Comparison of ENCODE assay signal across 9 mouse cellular contexts in the genomic region with DNA sequence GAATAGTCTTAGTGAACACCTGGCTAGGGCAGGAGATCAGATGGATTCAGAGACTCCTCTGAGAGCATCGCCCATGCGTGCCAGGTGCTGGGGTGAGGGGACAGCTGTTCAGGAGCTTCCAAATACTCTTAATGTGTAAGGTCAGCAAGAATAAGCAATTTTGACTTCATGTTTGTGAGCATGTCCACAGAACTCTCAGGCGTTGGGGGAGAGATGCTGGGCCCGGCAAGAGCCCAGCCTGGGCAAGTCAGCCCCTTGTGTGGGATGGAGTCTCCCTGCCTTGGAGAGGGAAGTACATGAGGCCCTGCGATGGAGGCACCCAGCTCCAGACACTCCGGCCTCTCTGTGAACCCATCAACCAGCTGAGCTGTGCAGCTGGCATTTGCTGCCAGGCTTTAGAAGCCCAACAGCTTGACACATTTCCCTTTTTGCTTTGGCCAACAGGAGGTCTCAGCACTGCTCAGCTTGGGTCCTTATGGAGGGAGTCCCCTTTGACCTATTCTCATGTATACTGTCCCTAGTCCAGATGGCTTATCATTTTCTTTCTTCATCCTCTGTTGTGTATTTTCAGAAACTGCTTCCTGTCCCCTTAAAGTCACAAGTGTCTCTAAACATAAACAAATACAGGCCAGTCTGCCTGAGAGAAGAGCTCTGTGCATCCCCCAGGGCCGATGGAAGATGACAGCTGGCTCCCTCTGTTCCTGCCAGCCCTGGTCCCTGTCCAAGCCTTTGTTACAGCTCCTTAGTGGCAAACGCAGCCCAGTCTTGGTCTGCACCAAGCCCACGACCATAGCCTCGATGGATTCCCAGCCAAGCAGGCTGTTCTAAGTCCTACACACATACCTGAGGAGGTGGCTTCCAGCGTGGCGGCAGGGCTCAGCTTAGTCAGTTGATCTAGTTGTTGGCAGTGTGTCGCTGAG.
DNase-seq lines count a peak whose midpoint lies in the region; ATAC-seq and TF ChIP-seq lines count a peak whose summit lies in the region.
"Had no signal": no experiment of that assay in that cellular context is flagged by ENCODE, and none has a peak within 500 bp of the region (broad histone marks: within the 10 kb centered on the region; RNA-seq: fewer than 3 reads in every experiment).

No protein-coding gene starts in this region.

- ATAC-seq in forebrain, embryonic 11.5 days (replicated peaks; ENCODE audit: low FRiP score) = no peak
- ATAC-seq in neural tube, embryonic 13.5 days (ENCODE audit: low read depth) = peak; percentile 64
- ATAC-seq in megakaryocyte-erythroid progenitor cell, adult 5-6 weeks (replicated peaks; ENCODE audit: low FRiP score, low TSS enrichment, poor library complexity, severe bottlenecking) = no peak

- H3K36me3 ChIP-seq in forebrain, embryonic 10.5 days (replicated peaks) = peaks cover 96% of the 10 kb centered on the region
- no peaks in the 10 kb centered on the region; the same call in 1 of the 2 replicates for H3K36me3 ChIP-seq in forebrain, embryonic 11.5 days (ENCODE audit: control insufficient read depth, insufficient read depth, low read length)
- peaks cover 86% of the 10 kb centered on the region for H3K36me3 ChIP-seq in embryonic facial prominence, embryonic 10.5 days (replicated peaks)
- peaks cover 12% of the 10 kb centered on the region; the same call in 1 of the 2 replicates for H3K36me3 ChIP-seq in neural tube, embryonic 13.5 days

- no peak for TF ChIP-seq CTCF in left cerebral cortex, adult 2 months (IDR thresholded peaks at IDR 0.05)

- H3K4me2 ChIP-seq in forebrain, embryonic 11.5 days (ENCODE audit: low read depth, low read length, severe bottlenecking) = no peak overlapping the region
- no peak overlapping the region for H3K4me2 ChIP-seq in neural tube, embryonic 13.5 days
- H3K4me2 ChIP-seq: liver, embryonic 15.5 days had no signal

- no peaks in the 10 kb centered on the region for H3K9me3 ChIP-seq in forebrain, embryonic 10.5 days
- no peaks in the 10 kb centered on the region for H3K9me3 ChIP-seq in forebrain, embryonic 11.5 days (ENCODE audit: control insufficient read depth, low read length)
- H3K9me3 ChIP-seq in embryonic facial prominence, embryonic 10.5 days = no peaks in the 10 kb centered on the region
- no peaks in the 10 kb centered on the region for H3K9me3 ChIP-seq in neural tube, embryonic 13.5 days
- H3K9me3 ChIP-seq: liver, embryonic 15.5 days had no signal

- peak overlapping the region; percentile 56 for H3K27ac ChIP-seq in forebrain, embryonic 10.5 days
- H3K27ac ChIP-seq in forebrain, embryonic 11.5 days (ENCODE audit: low read depth, low read length) = no peak overlapping the region
- peak overlapping the region; percentile 8; the same call in 1 of the 2 replicates for H3K27ac ChIP-seq in embryonic facial prominence, embryonic 10.5 days (replicated peaks)
- no peak overlapping the region for H3K27ac ChIP-seq in left cerebral cortex, adult 2 months
- peak overlapping the region; percentile 89 for H3K27ac ChIP-seq in neural tube, embryonic 13.5 days (replicated peaks)
- H3K27ac ChIP-seq: liver, embryonic 15.5 days had no signal

- H3K4me3 ChIP-seq in forebrain, embryonic 10.5 days = no peak overlapping the region
- H3K4me3 ChIP-seq in forebrain, embryonic 11.5 days (ENCODE audit: low read depth, low read length) = no peak overlapping the region
- H3K4me3 ChIP-seq in embryonic facial prominence, embryonic 10.5 days = no peak overlapping the region
- no peak overlapping the region for H3K4me3 ChIP-seq in left cerebral cortex, adult 2 months
- no peak overlapping the region for H3K4me3 ChIP-seq in neural tube, embryonic 13.5 days
- H3K4me3 ChIP-seq: liver, embryonic 15.5 days had no signal

- intact Hi-C loops in left cerebral cortex, adult 2 months (cut with DNase I) = loop anchor here (5.0 kb wide), 1 partner anchor 67 kb away; a partner anchor contains a TSS

- WGBS in forebrain, embryonic 10.5 days = 80% methylated on average over 13 of the region's 13 CpGs
- 78% methylated on average over 13 of the region's 13 CpGs for WGBS in forebrain, embryonic 11.5 days
- 75% methylated on average over 13 of the region's 13 CpGs for WGBS in embryonic facial prominence, embryonic 10.5 days
- WGBS in neural tube, embryonic 13.5 days = 39% methylated on average over 13 of the region's 13 CpGs

- peaks cover 26% of the 10 kb centered on the region for H3K4me1 ChIP-seq in forebrain, embryonic 10.5 days
- H3K4me1 ChIP-seq in forebrain, embryonic 11.5 days (replicated peaks; ENCODE audit: control insufficient read depth, insufficient read depth, low read length) = peaks cover 7% of the 10 kb centered on the region
- H3K4me1 ChIP-seq in embryonic facial prominence, embryonic 10.5 days = peaks cover 11% of the 10 kb centered on the region
- H3K4me1 ChIP-seq in neural tube, embryonic 13.5 days (replicated peaks) = peaks cover 37% of the 10 kb centered on the region

- H3K9ac ChIP-seq in forebrain, embryonic 11.5 days (ENCODE audit: low read length) = no peak overlapping the region
- 0 out of 2 replicates have a peak overlapping the region, but pooled peaks have one; percentile 38 for H3K9ac ChIP-seq in neural tube, embryonic 13.5 days
- H3K9ac ChIP-seq: liver, embryonic 15.5 days had no signal

- no peak for DNase-seq in forebrain, embryonic 10.5 days (ENCODE audit: extremely low spot score, low spot score)
- no peak for DNase-seq in forebrain, embryonic 11.5 days (ENCODE audit: low spot score)
- no peak for DNase-seq in embryonic facial prominence, embryonic 10.5 days (ENCODE audit: low spot score)
- peak; percentile 29 to 59 for DNase-seq in left cerebral cortex, adult 2 months (ENCODE audit: extremely low spot score in 1 of 2, low spot score in 2 of 2)
- DNase-seq in heart, adult 11 months = no peak
- no peak for DNase-seq in adrenal gland, adult 8-10 months

- H3K27me3 ChIP-seq in forebrain, embryonic 10.5 days (ENCODE audit: poor library complexity, severe bottlenecking) = no peaks in the 10 kb centered on the region
- no peaks in the 10 kb centered on the region for H3K27me3 ChIP-seq in forebrain, embryonic 11.5 days (ENCODE audit: control insufficient read depth, insufficient read depth, low read length)
- H3K27me3 ChIP-seq in embryonic facial prominence, embryonic 10.5 days (replicated peaks; ENCODE audit: low read depth, poor library complexity, severe bottlenecking) = no peaks in the 10 kb centered on the region
- no peaks in the 10 kb centered on the region for H3K27me3 ChIP-seq in neural tube, embryonic 13.5 days
- H3K27me3 ChIP-seq: liver, embryonic 15.5 days had no signal

Comparison
In these comparisons a context has a peak if more than half of its experiments do, and no peak if none do; other contexts are left out.
1. H3K27ac ChIP-seq: peak in forebrain, embryonic 10.5 days (single experiment), embryonic facial prominence, embryonic 10.5 days (single experiment) and neural tube, embryonic 13.5 days (single experiment); none in forebrain, embryonic 11.5 days (single experiment) and left cerebral cortex, adult 2 months (single experiment).
2. DNase-seq: peak in left cerebral cortex, adult 2 months (2 of 2); none in forebrain, embryonic 10.5 days (single experiment), forebrain, embryonic 11.5 days (single experiment), embryonic facial prominence, embryonic 10.5 days (single experiment), heart, adult 11 months (single experiment) and adrenal gland, adult 8-10 months (single experiment).